Mouse (Mus musculus) CD8-positive naive resting alpha-beta T cell, adult 2 months (primary cell): Measurements from ENCODE around the gene Dusp10.

Source experiments
- DNase-seq, 2 experiments: peaks; one replicate each; pipeline ENCODE4 v3.0.0; 2022; ENCODE audit warnings: low read depth in 2 of 2, low spot score in 2 of 2

The Dusp10 gene

DNA sequence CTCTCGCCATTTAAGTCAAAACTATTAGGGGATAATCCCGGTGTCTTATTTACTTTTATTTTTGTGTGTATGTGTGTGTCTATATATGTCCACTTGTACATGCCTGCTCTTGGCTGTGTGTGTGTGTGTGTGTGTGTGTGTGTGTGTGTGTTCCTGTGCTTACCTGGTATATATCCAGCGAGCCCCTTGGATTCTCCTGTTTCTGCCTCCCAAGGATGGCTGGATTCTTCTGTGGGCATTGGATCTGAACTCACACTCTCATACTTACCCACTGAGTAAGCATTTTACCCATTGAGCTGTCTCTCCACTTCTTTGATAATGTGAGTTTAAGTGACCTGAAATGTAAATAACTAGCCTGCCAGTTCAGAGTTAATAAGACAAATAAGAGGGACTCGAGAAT lies 40.6 kb downstream of the Dusp10 start:
- DNase-seq, result no peak

DNA sequence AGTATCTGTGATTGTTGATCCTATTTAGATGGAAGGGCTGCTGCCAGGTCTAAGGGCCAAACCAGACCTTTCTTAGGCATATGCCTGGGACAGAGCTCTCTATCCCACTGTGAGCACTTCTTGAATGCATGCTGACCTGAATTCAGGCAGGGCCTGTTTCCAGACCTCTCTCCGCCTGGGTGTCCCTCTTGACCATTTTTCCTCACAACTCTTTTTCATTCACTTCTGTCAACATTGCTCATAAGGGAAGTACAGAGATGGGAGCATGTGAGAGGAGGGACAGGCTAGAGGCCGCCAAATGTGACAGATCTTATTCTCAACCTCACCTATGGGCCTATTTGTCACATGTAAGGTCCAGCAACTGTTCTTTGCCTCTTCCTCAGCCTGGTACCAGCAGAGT lies 41.1 kb downstream of the Dusp10 start:
- DNase-seq, result no peak

GRCm38 (mm10) chr1:184058206-184058605 lies 45.1 kb downstream of the Dusp10 start:
- no peak for DNase-seq

DNA sequence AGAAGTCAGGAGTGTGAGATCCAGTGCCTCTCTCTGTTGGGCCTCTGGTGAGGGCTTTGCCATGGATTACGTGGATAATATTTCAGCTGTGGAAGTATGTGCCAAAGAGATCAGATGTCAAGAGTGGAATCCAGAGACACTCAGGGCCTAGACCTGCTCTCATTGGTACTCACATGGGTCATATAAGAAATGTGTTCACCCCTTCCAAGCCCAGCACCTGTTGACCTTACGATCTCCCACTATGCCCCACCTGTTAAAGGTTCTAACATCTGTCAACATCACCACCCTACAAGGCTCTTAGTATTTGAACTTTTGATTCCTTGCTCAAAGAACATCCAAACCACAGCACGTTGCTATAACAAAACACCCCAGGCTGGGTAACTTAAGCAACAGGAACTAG lies 46.7 kb downstream of the Dusp10 start:
- DNase-seq, result no peak

DNA sequence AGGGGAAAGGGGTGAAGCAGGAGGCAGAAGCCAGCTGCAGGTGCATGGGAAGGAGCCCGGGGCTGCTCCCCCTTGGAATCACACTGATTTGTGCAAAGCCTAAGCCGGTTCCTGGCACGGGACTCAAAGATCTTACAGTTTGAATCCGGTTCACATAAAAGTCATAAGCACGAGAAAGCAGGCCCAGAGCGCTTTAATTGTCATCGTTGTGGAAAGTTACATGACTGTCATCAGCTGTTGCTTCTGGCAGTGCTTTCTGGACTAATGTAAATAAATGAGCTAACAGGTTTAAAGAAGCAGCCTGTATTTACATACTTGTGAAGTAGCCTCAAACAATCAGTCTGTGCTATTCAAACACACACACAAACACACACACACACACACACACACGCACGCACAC lies 47.3 kb downstream of the Dusp10 start:
- no peak for DNase-seq

DNA sequence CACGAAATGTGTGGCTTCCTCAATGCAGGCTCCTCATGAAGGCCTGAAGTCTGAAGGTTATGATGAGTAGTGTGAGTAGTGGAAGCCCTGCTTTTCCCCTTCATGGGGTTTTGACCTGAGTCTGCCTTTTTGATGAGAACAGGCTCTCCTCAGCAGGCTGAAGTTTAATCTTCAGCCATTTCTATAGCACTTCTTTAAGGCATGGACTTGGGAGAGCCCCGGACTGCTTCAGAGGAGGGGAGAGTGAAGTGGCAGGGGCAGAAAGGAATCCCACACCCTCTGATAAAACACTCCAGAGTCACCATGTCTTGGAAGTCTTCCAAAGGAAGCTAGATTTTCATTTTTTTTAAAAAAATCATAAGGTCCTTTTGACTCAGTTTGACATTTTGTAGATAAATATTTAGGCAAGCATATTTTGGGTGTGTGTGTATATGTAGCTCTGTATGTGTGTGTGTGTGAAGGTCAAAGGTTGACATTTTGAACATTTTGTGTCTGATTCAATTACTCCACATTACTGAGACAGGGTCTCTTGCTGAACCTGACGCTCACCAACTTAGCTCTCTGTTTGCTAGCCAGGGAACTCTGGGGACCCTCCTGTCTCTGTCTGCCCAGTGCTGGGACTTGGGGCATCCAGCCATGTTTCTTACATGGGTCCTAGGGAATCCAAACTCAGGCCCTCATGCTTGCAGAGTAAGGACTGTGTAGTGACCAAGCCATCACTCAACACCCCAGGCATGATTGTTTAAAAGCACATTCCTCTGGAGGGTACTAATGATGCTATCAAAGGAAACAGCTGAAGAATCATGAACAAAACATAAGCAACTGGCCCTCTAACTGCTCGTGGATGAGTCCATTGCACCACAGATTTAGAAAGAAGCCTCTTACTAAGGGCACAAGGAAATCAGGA lies 48.0 kb downstream of the Dusp10 start:
- no peak for DNase-seq

GRCm38 (mm10) chr1:184061901-184062300 lies 48.8 kb downstream of the Dusp10 start:
- no peak for DNase-seq

DNA sequence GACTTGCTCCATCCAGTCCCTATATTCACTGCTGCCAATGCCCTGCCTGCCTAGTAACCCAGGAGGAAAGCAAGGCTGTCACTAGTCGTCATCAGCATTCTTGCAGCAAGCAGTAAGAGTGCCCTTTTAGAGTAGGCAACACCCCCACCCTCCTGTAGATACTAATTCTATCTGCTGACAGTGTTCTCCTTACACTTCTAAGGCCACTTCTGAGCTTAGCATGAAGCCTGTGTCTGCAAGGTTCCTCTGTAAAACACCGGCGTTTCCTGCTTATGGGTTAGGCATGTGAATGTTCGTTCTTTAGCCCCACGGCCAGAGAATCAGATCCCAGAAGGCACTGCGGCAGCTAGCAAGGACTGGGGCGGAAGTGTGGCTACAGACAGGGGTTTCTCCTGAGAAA lies 51.2 kb downstream of the Dusp10 start:
- DNase-seq, result peak; percentile 47 to 63

DNA sequence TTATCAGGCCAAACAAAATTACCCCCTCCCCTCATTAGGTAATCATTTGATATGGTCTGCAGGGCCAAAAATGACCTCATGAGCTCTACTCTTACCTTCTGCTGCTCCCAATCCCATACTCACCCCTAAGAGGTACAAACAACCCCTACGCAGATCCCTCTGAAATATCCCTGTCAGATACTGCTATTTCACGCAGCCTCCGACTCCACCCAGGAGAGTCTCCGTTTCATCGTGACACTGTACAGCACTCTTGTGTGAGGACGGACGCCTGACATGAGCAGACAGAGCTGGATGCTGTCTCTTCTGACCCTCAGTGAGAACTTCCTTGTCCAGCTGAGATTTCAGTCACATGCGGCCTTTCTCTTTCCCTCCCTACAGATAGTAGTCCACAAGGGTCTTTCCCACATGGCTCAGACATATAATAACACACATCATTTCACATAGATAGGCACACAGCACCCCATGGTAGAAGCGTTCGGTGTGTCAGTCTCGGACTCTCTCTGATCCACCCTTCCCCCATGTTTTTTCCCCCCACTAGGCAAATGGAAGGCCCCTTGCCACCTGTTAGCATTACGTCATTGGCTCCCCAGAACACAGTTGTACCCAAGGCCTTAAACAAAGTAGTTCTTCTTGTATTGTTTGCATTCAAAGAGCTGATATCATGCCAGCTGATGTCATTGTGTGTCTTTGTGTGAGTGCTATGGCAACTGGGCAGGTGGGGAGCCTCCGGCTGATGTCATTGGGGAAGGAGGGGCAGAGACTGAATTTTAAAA lies 52.7 kb downstream of the Dusp10 start:
- no peak for DNase-seq

GRCm38 (mm10) chr1:184066460-184067287 lies 53.6 kb downstream of the Dusp10 start:
- DNase-seq, result peak in 1 of 2 experiments; percentile 37

GRCm38 (mm10) chr1:184067704-184068558 lies 54.8 kb downstream of the Dusp10 start:
- DNase-seq, result no peak

- DNase-seq, result no peak
Measured at GRCm38 (mm10) chr1:184068971-184069370, 55.9 kb downstream of the Dusp10 start.

- DNase-seq, result no peak
Measured at GRCm38 (mm10) chr1:184076065-184076464, 63.0 kb downstream of the Dusp10 start.

- no peak for DNase-seq
Measured at GRCm38 (mm10) chr1:184076756-184077155, 63.7 kb downstream of the Dusp10 start.

- DNase-seq, result no peak
Measured at GRCm38 (mm10) chr1:184079304-184079703, 66.2 kb downstream of the Dusp10 start.

- DNase-seq, result no peak
Measured at GRCm38 (mm10) chr1:184082661-184083060, 69.6 kb downstream of the Dusp10 start.

DNA sequence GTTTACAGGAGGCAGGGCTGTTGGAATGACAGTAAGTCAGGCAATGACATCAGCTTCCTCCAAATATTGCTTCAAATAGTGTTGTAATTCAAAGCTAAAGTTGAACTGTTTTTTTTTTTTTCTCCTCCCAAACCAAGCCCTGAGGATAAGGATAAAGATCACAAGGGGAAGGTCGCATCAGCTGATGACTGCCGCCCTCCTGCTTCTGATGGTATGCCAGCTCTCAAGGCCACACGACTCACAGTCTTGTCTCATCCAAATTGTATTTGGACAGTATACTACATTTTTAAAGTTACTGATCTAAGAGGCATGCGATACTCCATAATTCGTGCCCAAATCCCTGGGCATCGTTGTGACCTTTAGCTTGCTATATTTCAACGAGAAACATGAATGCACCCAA lies 70.1 kb downstream of the Dusp10 start:
- DNase-seq, result no peak

DNA sequence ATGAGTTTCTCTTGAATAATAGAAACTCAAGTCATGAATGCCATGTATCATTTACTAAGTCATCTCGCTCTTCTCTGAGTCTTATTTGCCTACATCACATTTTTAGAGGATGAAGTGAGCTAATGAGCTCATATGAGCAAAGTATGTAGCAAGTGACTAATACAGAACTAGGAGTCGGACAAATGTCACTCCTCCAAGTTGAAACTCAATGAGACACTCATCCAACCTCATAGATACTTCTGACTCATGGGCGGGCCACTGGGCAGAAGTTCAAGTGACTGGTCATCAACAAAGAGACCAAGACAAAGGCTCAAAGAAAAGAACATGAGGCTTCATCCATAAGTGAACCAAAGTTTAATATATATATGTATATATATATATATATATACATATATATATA lies 71.9 kb downstream of the Dusp10 start:
- DNase-seq, result no peak

DNA sequence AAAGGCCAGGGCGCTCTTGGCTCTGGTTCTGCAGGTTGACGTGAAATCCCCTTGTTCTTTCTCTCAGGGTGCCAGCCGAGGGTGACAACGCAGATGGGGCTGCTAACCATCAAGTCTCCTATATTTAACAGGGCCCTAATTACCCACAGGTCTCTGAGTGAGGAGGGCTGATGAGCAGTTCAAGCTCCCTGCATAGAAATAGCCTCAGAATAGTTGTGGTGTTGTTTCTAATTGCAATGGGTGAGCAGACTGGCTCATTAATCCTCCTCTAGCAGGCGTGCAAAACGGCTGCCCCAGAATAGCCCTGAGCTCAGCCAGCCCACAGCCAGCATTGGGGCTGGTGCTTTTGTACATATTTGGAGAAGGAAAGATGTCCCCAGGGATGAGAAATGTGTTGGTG lies 77.4 kb downstream of the Dusp10 start:
- no peak for DNase-seq

DNA sequence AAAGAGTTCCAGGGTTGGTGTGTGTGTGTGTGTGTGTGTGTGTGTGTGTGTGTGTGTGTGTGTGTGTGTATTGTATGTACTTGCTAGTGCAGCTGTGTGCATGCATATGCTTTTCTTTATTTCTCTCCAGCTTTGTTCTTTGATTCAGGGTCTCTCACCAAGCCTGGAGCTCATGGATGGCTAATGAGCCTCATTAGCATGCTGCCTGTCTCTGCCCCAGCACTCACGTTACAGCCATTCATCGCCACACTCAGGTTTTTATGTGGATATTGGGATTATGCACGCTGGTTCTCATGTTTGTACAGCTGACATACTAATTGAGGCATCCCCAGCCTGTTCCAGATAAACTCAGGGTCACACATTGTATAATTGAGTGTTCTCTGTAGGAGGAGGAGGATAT lies 81.8 kb downstream of the Dusp10 start:
- DNase-seq, result no peak
